Mouse (Mus musculus): ENCODE data around the gene Cela3a.
"Not testable (repeated sequence)": the region's sequence is repeated elsewhere in the genome, so short reads cannot be mapped to it uniquely, and the experiment has no call there.

Gene Cela3a

GRCm38 (mm10) chr4:137414936-137415335 is 5.3 kb upstream of the Cela3a start:
- no peak for DNase-seq (ENCODE audit: low spot score)

- DNase-seq (ENCODE audit: low spot score) = not testable (repeated sequence)
Observed at GRCm38 (mm10) chr4:137412185-137412709, 2.7 kb upstream of the Cela3a start.

- no peak for DNase-seq (ENCODE audit: low spot score)
Observed at GRCm38 (mm10) chr4:137405571-137405970, 4.0 kb downstream of the Cela3a start.

- DNase-seq (ENCODE audit: low spot score) = peak; percentile 70
Observed at GRCm38 (mm10) chr4:137396641-137397525, 12.7 kb downstream of the Cela3a start.

GRCm38 (mm10) chr4:137393378-137394135 is 16.0 kb downstream of the Cela3a start:
- peak; percentile 80 for DNase-seq (ENCODE audit: low spot score)

GRCm38 (mm10) chr4:137392874-137393273 is 16.7 kb downstream of the Cela3a start:
- no peak for DNase-seq (ENCODE audit: low spot score)

- DNase-seq (ENCODE audit: low spot score) = no peak
Observed at GRCm38 (mm10) chr4:137391287-137391686, 18.3 kb downstream of the Cela3a start.

- no peak for DNase-seq (ENCODE audit: low spot score)
Observed at GRCm38 (mm10) chr4:137390196-137390595, 19.4 kb downstream of the Cela3a start.

- DNase-seq (ENCODE audit: low spot score) = no peak
Observed at GRCm38 (mm10) chr4:137388983-137389382, 20.6 kb downstream of the Cela3a start.

- peak; percentile 88 for DNase-seq (ENCODE audit: low spot score)
Observed at GRCm38 (mm10) chr4:137388059-137388794, 21.4 kb downstream of the Cela3a start.

GRCm38 (mm10) chr4:137387482-137388058 is 22.0 kb downstream of the Cela3a start:
- no peak for DNase-seq (ENCODE audit: low spot score)

- no peak for DNase-seq (ENCODE audit: low spot score)
Observed at GRCm38 (mm10) chr4:137380702-137381605, 28.6 kb downstream of the Cela3a start.

- no peak for DNase-seq (ENCODE audit: low spot score)
Observed at GRCm38 (mm10) chr4:137379713-137380255, 29.8 kb downstream of the Cela3a start.

GRCm38 (mm10) chr4:137379085-137379484 is 30.5 kb downstream of the Cela3a start:
- no peak for DNase-seq (ENCODE audit: low spot score)

- no peak for DNase-seq (ENCODE audit: low spot score)
Observed at GRCm38 (mm10) chr4:137377526-137378304, 31.9 kb downstream of the Cela3a start.

GRCm38 (mm10) chr4:137376778-137377177 is 32.8 kb downstream of the Cela3a start:
- DNase-seq (ENCODE audit: low spot score) = no peak

- no peak for DNase-seq (ENCODE audit: low spot score)
Observed at GRCm38 (mm10) chr4:137375314-137376278, 34.0 kb downstream of the Cela3a start.

- no peak for DNase-seq (ENCODE audit: low spot score)
Observed at GRCm38 (mm10) chr4:137373711-137374110, 35.9 kb downstream of the Cela3a start.

Data from testis, postnatal 14 days (tissue).